Comparison of ENCODE assay signal across 8 mouse cellular contexts in genomic region chr12:55464846-55465361, GRCm38 (mm10). TPM values are rescaled to one million over a fixed set of nuclear protein-coding genes. Genes with fewer than 3 reads are reported as not detected.
DNase-seq lines count a peak whose midpoint lies in the region; ATAC-seq and TF ChIP-seq lines count a peak whose summit lies in the region.

No protein-coding gene starts in this region.

- no peak for TF ChIP-seq EP300 in MEL (IDR thresholded peaks at IDR 0.05; ENCODE audit: low read depth in 1 of 2, low read length in 2 of 2)

- no peaks in the 10 kb centered on the region for H3K36me3 ChIP-seq in MEL (ENCODE audit: control insufficient read depth in 1 of 2, insufficient read depth in 2 of 2, low read length in 2 of 2)
- H3K36me3 ChIP-seq in intestine, postnatal 0 days (ENCODE audit: control insufficient read depth, insufficient read depth) = no peaks in the 10 kb centered on the region
- no peaks in the 10 kb centered on the region for H3K36me3 ChIP-seq in midbrain, embryonic 15.5 days (replicated peaks)

- H3K4me1 ChIP-seq in MEL (ENCODE audit: control insufficient read depth in 1 of 2, insufficient read depth in 2 of 2, low read length in 2 of 2) = peaks cover 5 to 7% of the 10 kb centered on the region in 2 experiments; a peak in 3 of 4 replicates
- H3K4me1 ChIP-seq in cortical plate, adult 2 months (ENCODE audit: control insufficient read depth, insufficient read depth, low read length) = peaks cover 15% of the 10 kb centered on the region
- peaks cover 13% of the 10 kb centered on the region for H3K4me1 ChIP-seq in intestine, postnatal 0 days (replicated peaks; ENCODE audit: control insufficient read depth, insufficient read depth, low read length)
- H3K4me1 ChIP-seq in midbrain, embryonic 15.5 days = peaks cover 28% of the 10 kb centered on the region

- peaks cover 8 to 16% of the 10 kb centered on the region in 2 experiments; a peak in 3 of 4 replicates for H3K27me3 ChIP-seq in MEL (ENCODE audit: control insufficient read depth in 1 of 2, insufficient read depth in 2 of 2, low read length in 2 of 2)
- no peaks in the 10 kb centered on the region for H3K27me3 ChIP-seq in intestine, postnatal 0 days (replicated peaks; ENCODE audit: control insufficient read depth, insufficient read depth, low read length)
- H3K27me3 ChIP-seq in midbrain, embryonic 15.5 days (replicated peaks) = no peaks in the 10 kb centered on the region

- no peak for TF ChIP-seq CTCF in MEL (IDR thresholded peaks at IDR 0.05 in 2 of 3, conservative IDR thresholded peaks at IDR 0.05 in 1 of 3; ENCODE audit: control insufficient read depth in 1 of 3, insufficient read depth in 1 of 3, low read depth in 2 of 3, low read length in 3 of 3, poor library complexity in 1 of 3, severe bottlenecking in 1 of 3)
- TF ChIP-seq CTCF in cortical plate, adult 2 months (IDR thresholded peaks at IDR 0.05; ENCODE audit: extremely low read depth, insufficient read depth, low read length) = no peak
- no peak for TF ChIP-seq CTCF in intestine, postnatal 0 days (IDR thresholded peaks at IDR 0.05; ENCODE audit: low read depth)

- H3K27ac ChIP-seq in MEL (ENCODE audit: control insufficient read depth, low read depth, low read length) = no peak overlapping the region
- H3K27ac ChIP-seq in cortical plate, adult 2 months (ENCODE audit: insufficient read depth, low read length) = 0 out of 2 replicates have a peak overlapping the region, but pooled peaks have one; percentile 38
- H3K27ac ChIP-seq in intestine, postnatal 0 days (ENCODE audit: low read depth, low read length) = 0 out of 2 replicates have a peak overlapping the region, but pooled peaks have one; percentile 54
- peak overlapping the region; percentile 75 for H3K27ac ChIP-seq in midbrain, embryonic 15.5 days

- DNase-seq in layer of hippocampus, adult 8-10 months (ENCODE audit: low spot score in 2 of 2) = peak; percentile 26 to 27
- DNase-seq in layer of hippocampus, adult 11-12 months (ENCODE audit: low spot score) = no peak
- peak; percentile 49 for DNase-seq in MEL (ENCODE audit: low read depth, low spot score)
- DNase-seq in thymus, postnatal 4 days = peak; percentile 72
- no peak for DNase-seq in layer of hippocampus, postnatal 36 days

- no peak for TF ChIP-seq RAD21 in MEL (IDR thresholded peaks at IDR 0.05; ENCODE audit: low read depth, low read length)

- peak; percentile 50 for ATAC-seq in intestine, postnatal 0 days
- ATAC-seq in midbrain, embryonic 15.5 days (replicated peaks) = peak; percentile 55; the same call in 1 of the 2 replicates

- 23% methylated on average over 14 of the region's 14 CpGs for WGBS in intestine, postnatal 0 days
- 30% methylated on average over 14 of the region's 14 CpGs for WGBS in midbrain, embryonic 15.5 days

- peak overlapping the region; percentile 66 to 97 for H3K4me3 ChIP-seq in MEL (ENCODE audit: control insufficient read depth in 1 of 2, insufficient read depth in 1 of 2, low read depth in 2 of 2, low read length in 2 of 2)
- H3K4me3 ChIP-seq in cortical plate, adult 2 months (ENCODE audit: insufficient read depth, low read length) = no peak overlapping the region
- peak overlapping the region; percentile 30; the same call in 1 of the 2 replicates for H3K4me3 ChIP-seq in intestine, postnatal 0 days (ENCODE audit: low read depth, low read length)
- H3K4me3 ChIP-seq in midbrain, embryonic 15.5 days = no peak overlapping the region

- H3K4me2 ChIP-seq in intestine, postnatal 0 days (replicated peaks; ENCODE audit: low read depth) = peak overlapping the region; percentile 58
- H3K4me2 ChIP-seq in midbrain, embryonic 15.5 days = no peak overlapping the region; the same call in 1 of the 2 replicates

- no peaks in the 10 kb centered on the region for H3K9me3 ChIP-seq in MEL (replicated peaks; ENCODE audit: insufficient read depth, low read length)
- H3K9me3 ChIP-seq in intestine, postnatal 0 days (ENCODE audit: control insufficient read depth) = no peaks in the 10 kb centered on the region
- no peaks in the 10 kb centered on the region for H3K9me3 ChIP-seq in midbrain, embryonic 15.5 days

- no peak for TF ChIP-seq POLR2A in MEL (IDR thresholded peaks at IDR 0.05; ENCODE audit: control insufficient read depth in 1 of 2, insufficient read depth in 1 of 2, low read depth in 1 of 2, low read length in 2 of 2, poor library complexity in 1 of 2)
- no peak for TF ChIP-seq POLR2A in cortical plate, adult 2 months (IDR thresholded peaks at IDR 0.05; ENCODE audit: extremely low read depth, insufficient read depth, low read length)

- H3K9ac ChIP-seq in MEL (ENCODE audit: control insufficient read depth, low read depth, low read length, poor library complexity, severe bottlenecking) = peak overlapping the region; percentile 35
- no peak overlapping the region for H3K9ac ChIP-seq in intestine, postnatal 0 days (ENCODE audit: low read depth, low read length)
- H3K9ac ChIP-seq in midbrain, embryonic 15.5 days = no peak overlapping the region

- no peaks in the 10 kb centered on the region for H3K79me2 ChIP-seq in MEL (ENCODE audit: control insufficient read depth, insufficient read depth, low read length, poor library complexity)

TF ChIP-seq in MEL, 35 proteins besides CTCF, POLR2A, EP300 and RAD21:
- peak; percentile 52 for TF ChIP-seq SIN3A (IDR thresholded peaks at IDR 0.05; ENCODE audit: low read length)
- no peak for TF ChIP-seq ZNF384 (IDR thresholded peaks at IDR 0.05; ENCODE audit: low read depth, low read length)
- no peak for TF ChIP-seq MYB (IDR thresholded peaks at IDR 0.05; ENCODE audit: low read depth, low read length)
- peak; percentile 52; the same call in 1 of the 2 replicates for TF ChIP-seq NRF1 (IDR thresholded peaks at IDR 0.05; ENCODE audit: insufficient read depth, low read depth, low read length, poor library complexity, severe bottlenecking)

RNA-seq across cellular contexts. Expression of gene Nfkbia, which starts 27.5 kb away (rescaled TPM):
- total RNA-seq in layer of hippocampus, adult 8-10 months (2022) = 10 to 100 TPM; 23.8 to 46.1 (median 33.3) TPM
- 8.1 and 9.3 TPM in 2 replicates for total RNA-seq in MEL (2012; rRNA removed)
- 10 to 100 TPM in 1 of 2 experiments, not detected in 1; 15.9 TPM for polyA plus RNA-seq in MEL (2012; ENCODE audit: insufficient read depth in 1 of 2, insufficient read length in 2 of 2, low read depth in 1 of 2, low replicate concordance in 2 of 2, missing spikeins in 1 of 2)
- polyA plus RNA-seq in cortical plate, adult 2 months (2012; rRNA removed) = 35.4 and 40.2 TPM in 2 replicates
- 47.1 and 49.7 TPM in 2 replicates for polyA plus RNA-seq in intestine, postnatal 0 days (2015; fragmentation: Nextera tagmentation; extraction: Ambion mirVana)
- 60.0 and 63.8 TPM in 2 replicates for polyA plus RNA-seq in midbrain, embryonic 15.5 days (2015; fragmentation: Nextera tagmentation; extraction: Ambion mirVana)
- 10 to 100 TPM; 36.5 to 44.3 TPM for total RNA-seq in layer of hippocampus, postnatal 36 days (2021)

Comparison
In these comparisons a context has a peak if more than half of its experiments do, and no peak if none do; other contexts are left out.
1. DNase-seq: peak in layer of hippocampus, adult 8-10 months (2 of 2), MEL (single experiment) and thymus, postnatal 4 days (single experiment); none in layer of hippocampus, adult 11-12 months (single experiment) and layer of hippocampus, postnatal 36 days (0 of 2).
2. H3K4me3 ChIP-seq: peak in MEL (2 of 2) and intestine, postnatal 0 days (single experiment); none in cortical plate, adult 2 months (single experiment) and midbrain, embryonic 15.5 days (single experiment).